ENCODE assay signal across 19 mouse cellular contexts in genomic region chr16:24073065-24073464, GRCm38 (mm10).
DNase-seq lines count a peak whose midpoint lies in the region; ATAC-seq lines count a peak whose summit lies in the region.
"Had no signal": no experiment of that assay in that cellular context is flagged by ENCODE, and none has a peak within 500 bp of the region (broad histone marks: within the 10 kb centered on the region; RNA-seq: fewer than 3 reads in every experiment).

No protein-coding gene starts in this region.

- H3K4me3 ChIP-seq in embryonic facial prominence, embryonic 14.5 days (ENCODE audit: low read depth, low read length): no peak overlapping the region
- H3K4me3 ChIP-seq in embryonic facial prominence, embryonic 10.5 days: no peak overlapping the region
- H3K4me3 ChIP-seq in forebrain, embryonic 14.5 days (ENCODE audit: low read depth, low read length): no peak overlapping the region
- H3K4me3 ChIP-seq: embryonic facial prominence, embryonic 13.5 days; heart, embryonic 12.5 days; limb, embryonic 13.5 days; neural tube, embryonic 12.5 days had no signal

- H3K4me2 ChIP-seq in embryonic facial prominence, embryonic 14.5 days (ENCODE audit: low read depth, low read length): no peak overlapping the region
- H3K4me2 ChIP-seq in forebrain, embryonic 14.5 days (ENCODE audit: low read length): no peak overlapping the region
- H3K4me2 ChIP-seq: embryonic facial prominence, embryonic 13.5 days; heart, embryonic 12.5 days; hindbrain, embryonic 14.5 days; limb, embryonic 13.5 days; neural tube, embryonic 12.5 days had no signal

- H3K27ac ChIP-seq in embryonic facial prominence, embryonic 14.5 days (replicated peaks; ENCODE audit: low read depth, low read length): no peak overlapping the region
- H3K27ac ChIP-seq in embryonic facial prominence, embryonic 10.5 days (replicated peaks): no peak overlapping the region
- H3K27ac ChIP-seq in forebrain, embryonic 14.5 days (ENCODE audit: low read depth, low read length): no peak overlapping the region
- H3K27ac ChIP-seq: embryonic facial prominence, embryonic 13.5 days; hindbrain, embryonic 14.5 days; limb, embryonic 13.5 days; liver, embryonic 14.5 days; neural tube, embryonic 12.5 days had no signal

- DNase-seq in embryonic facial prominence, embryonic 14.5 days (ENCODE audit: low spot score): peak; percentile 10
- DNase-seq in embryonic facial prominence, embryonic 10.5 days (ENCODE audit: low spot score): no peak
- DNase-seq in gastrocnemius, postnatal 36 days: peak; percentile 25 to 46
- peak; percentile 72 for DNase-seq in thymus, postnatal 14 days
- DNase-seq in Muller cell, postnatal 12 days (ENCODE audit: inconsistent ontology term): no peak
- DNase-seq in forebrain, embryonic 14.5 days (ENCODE audit: low spot score): no peak
- no peak for DNase-seq in adrenal gland, postnatal 4 days (ENCODE audit: low spot score in 2 of 2)
- DNase-seq: adrenal gland, postnatal 10 days; cerebellum, adult 18-20 months; kidney, postnatal 14 days had no signal

- H3K9me3 ChIP-seq in embryonic facial prominence, embryonic 14.5 days (ENCODE audit: control insufficient read depth, low read length): no peaks in the 10 kb centered on the region
- no peaks in the 10 kb centered on the region for H3K9me3 ChIP-seq in embryonic facial prominence, embryonic 10.5 days
- no peaks in the 10 kb centered on the region for H3K9me3 ChIP-seq in forebrain, embryonic 14.5 days (replicated peaks; ENCODE audit: control insufficient read depth, low read length)
- H3K9me3 ChIP-seq: embryonic facial prominence, embryonic 13.5 days; heart, embryonic 12.5 days; limb, embryonic 13.5 days; neural tube, embryonic 12.5 days had no signal

- H3K36me3 ChIP-seq in embryonic facial prominence, embryonic 14.5 days (ENCODE audit: control insufficient read depth, insufficient read depth, low read length): no peaks in the 10 kb centered on the region
- H3K36me3 ChIP-seq in embryonic facial prominence, embryonic 10.5 days (replicated peaks): no peaks in the 10 kb centered on the region
- H3K36me3 ChIP-seq in forebrain, embryonic 14.5 days (ENCODE audit: control insufficient read depth, insufficient read depth, low read length): no peaks in the 10 kb centered on the region
- H3K36me3 ChIP-seq: embryonic facial prominence, embryonic 13.5 days; heart, embryonic 12.5 days; limb, embryonic 13.5 days; neural tube, embryonic 12.5 days had no signal

- intact Hi-C loops in gastrocnemius, postnatal 36 days (cut with DNase I): loop anchor here (2.0 to 10.0 kb wide), 2 partner anchors 80 to 992 kb away; no protein-coding TSS in a partner anchor

- 0 out of 2 replicates have a peak, but pooled peaks have one; percentile 37 for ATAC-seq in embryonic facial prominence, embryonic 14.5 days (ENCODE audit: low read depth)
- 0 out of 2 replicates have a peak, but pooled peaks have one; percentile 23 for ATAC-seq in common myeloid progenitor, adult 5-6 weeks (replicated peaks; ENCODE audit: low read depth, poor library complexity, severe bottlenecking)
- no peak for ATAC-seq in forebrain, embryonic 14.5 days
- ATAC-seq: intestine, embryonic 16.5 days; lung, postnatal 0 days had no signal

- no peaks in the 10 kb centered on the region; the same call in 1 of the 2 replicates for H3K4me1 ChIP-seq in embryonic facial prominence, embryonic 14.5 days (ENCODE audit: control insufficient read depth, insufficient read depth, low read length)
- no peaks in the 10 kb centered on the region for H3K4me1 ChIP-seq in embryonic facial prominence, embryonic 10.5 days
- no peaks in the 10 kb centered on the region for H3K4me1 ChIP-seq in forebrain, embryonic 14.5 days (ENCODE audit: control insufficient read depth, insufficient read depth, low read length)
- H3K4me1 ChIP-seq: embryonic facial prominence, embryonic 13.5 days; neural tube, embryonic 12.5 days had no signal

- H3K9ac ChIP-seq in embryonic facial prominence, embryonic 14.5 days (ENCODE audit: low read depth, low read length): no peak overlapping the region
- no peak overlapping the region for H3K9ac ChIP-seq in forebrain, embryonic 14.5 days (ENCODE audit: low read length)
- H3K9ac ChIP-seq: embryonic facial prominence, embryonic 13.5 days; heart, embryonic 12.5 days; hindbrain, embryonic 14.5 days; limb, embryonic 13.5 days; liver, embryonic 14.5 days; neural tube, embryonic 12.5 days had no signal

- WGBS in embryonic facial prominence, embryonic 14.5 days: 67% methylated on average over 6 of the region's 6 CpGs
- WGBS in embryonic facial prominence, embryonic 10.5 days: 80% methylated on average over 6 of the region's 6 CpGs
- 75% methylated on average over 6 of the region's 6 CpGs for WGBS in forebrain, embryonic 14.5 days

- no peaks in the 10 kb centered on the region for H3K27me3 ChIP-seq in embryonic facial prominence, embryonic 14.5 days (replicated peaks; ENCODE audit: control insufficient read depth, insufficient read depth, low read length)
- no peaks in the 10 kb centered on the region for H3K27me3 ChIP-seq in embryonic facial prominence, embryonic 10.5 days (replicated peaks; ENCODE audit: low read depth, poor library complexity, severe bottlenecking)
- H3K27me3 ChIP-seq in forebrain, embryonic 14.5 days (replicated peaks; ENCODE audit: control insufficient read depth, insufficient read depth, low read length): no peaks in the 10 kb centered on the region
- H3K27me3 ChIP-seq: embryonic facial prominence, embryonic 13.5 days; limb, embryonic 13.5 days; neural tube, embryonic 12.5 days had no signal

Comparison
In these comparisons a context has a peak if more than half of its experiments do, and no peak if none do; other contexts are left out.
1. DNase-seq: peak in embryonic facial prominence, embryonic 14.5 days (single experiment), gastrocnemius, postnatal 36 days (2 of 2) and thymus, postnatal 14 days (single experiment); none in embryonic facial prominence, embryonic 10.5 days (single experiment), Muller cell, postnatal 12 days (single experiment), forebrain, embryonic 14.5 days (single experiment) and adrenal gland, postnatal 4 days (0 of 2).